Mouse (Mus musculus) C2C12 (cell line): ENCODE data around the gene Arfrp1. TPM values are rescaled to one million over a fixed set of nuclear protein-coding genes. Genes with fewer than 3 reads are reported as not detected.

Experiments
- H3K27me3 ChIP-seq: one replicate; pipeline ENCODE4 v1.6.1; 2011; ENCODE audit not compliant: control insufficient read depth, insufficient read depth, insufficient read length
- H3K36me3 ChIP-seq: one replicate; pipeline ENCODE4 v1.6.1; 2011; ENCODE audit not compliant: control insufficient read depth, insufficient read depth
- H3K4me3 ChIP-seq: one replicate; pipeline ENCODE4 v1.5.1; 2011; ENCODE audit warnings: mild to moderate bottlenecking, control low read depth; ENCODE audit not compliant: poor library complexity, insufficient read depth, severe bottlenecking
- H3K79me2 ChIP-seq: one replicate; pipeline ENCODE4 v1.6.1; 2011; ENCODE audit not compliant: control insufficient read depth, insufficient read depth
- H3K79me3 ChIP-seq: one replicate; pipeline ENCODE4 v1.6.1; 2011; ENCODE audit warnings: low read depth, control low read depth
- H3ac ChIP-seq: one replicate; pipeline ENCODE3; 2011; ENCODE audit warnings: low read depth; ENCODE audit not compliant: control insufficient read depth, insufficient read length
- CEBPB ChIP-seq: IDR thresholded peaks from one replicate; pipeline ENCODE4 v1.6.1; 2011; ENCODE audit warnings: low read depth, mild to moderate bottlenecking, control low read depth, moderate library complexity
- CTCF ChIP-seq: IDR thresholded peaks from one replicate; pipeline ENCODE4 v1.5.1; 2011; ENCODE audit not compliant: control insufficient read depth, insufficient read depth, insufficient read length
- FOSL1 ChIP-seq: IDR thresholded peaks from one replicate; pipeline ENCODE4 v1.8.0; 2011; ENCODE audit warnings: mild to moderate bottlenecking, low read length; ENCODE audit not compliant: poor library complexity, insufficient read depth, severe bottlenecking
- MAX ChIP-seq: IDR thresholded peaks from one replicate; pipeline ENCODE4 v1.6.1; 2011; ENCODE audit warnings: mild to moderate bottlenecking, control low read depth
- MYOD1 ChIP-seq: IDR thresholded peaks from one replicate; pipeline ENCODE4 v1.6.1; 2011; ENCODE audit warnings: low read depth; ENCODE audit not compliant: control insufficient read depth, insufficient read length
- MYOG ChIP-seq: IDR thresholded peaks from one replicate; pipeline ENCODE4 v1.6.1; 2011; ENCODE audit not compliant: control insufficient read depth, insufficient read length; ENCODE audit errors: extremely low read depth
- USF1 ChIP-seq: IDR thresholded peaks from one replicate; pipeline ENCODE4 v1.6.1; 2011; ENCODE audit warnings: low read depth, mild to moderate bottlenecking, control low read depth, moderate library complexity
- polyA plus RNA-seq: library from polyadenylated mRNA; unstranded; fragments of >200 nt; fragmentation: generic; extraction: Trizol; gene quantifications from one replicate; pipeline ENCODE4 v1.2.1, GENCODE M21; 2012; ENCODE audit warnings: missing spikeins

Gene Arfrp1
- polyA plus RNA-seq, 1 experiment: 45.9 TPM

DNA sequence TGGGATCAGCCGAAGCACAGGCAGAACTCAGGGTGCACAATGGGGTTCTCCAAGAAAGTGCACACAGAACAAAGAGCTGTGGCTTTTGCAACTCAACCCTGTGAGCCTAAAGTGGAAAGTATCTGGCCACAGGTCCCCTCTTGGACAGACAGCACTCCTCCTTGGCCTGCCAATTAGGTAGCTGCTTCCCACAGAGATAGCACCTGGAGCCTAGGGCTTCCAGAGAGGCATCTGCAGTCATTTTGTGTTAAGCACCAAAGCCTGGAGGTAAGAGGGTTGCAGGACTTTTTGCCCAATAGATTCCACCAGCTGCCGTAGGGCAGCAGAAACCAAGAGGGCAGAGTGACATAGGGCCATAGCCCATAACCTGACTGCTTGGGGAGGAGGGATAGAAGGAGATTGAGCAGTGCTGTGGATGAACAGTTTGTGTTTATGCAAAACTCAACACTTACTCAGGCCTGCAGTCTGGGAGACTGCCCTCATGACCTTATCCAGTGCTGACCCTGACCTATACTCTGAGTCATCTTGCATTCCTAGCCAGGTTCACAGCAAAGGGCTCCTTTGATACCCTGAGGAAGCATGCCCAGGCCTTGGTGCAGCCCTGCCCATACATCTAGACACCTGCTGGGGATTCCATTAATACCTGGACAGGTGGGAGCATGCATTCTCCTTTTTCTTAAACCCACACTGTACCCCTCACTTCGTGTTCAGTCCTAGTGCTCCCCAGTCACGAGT, 25.1 kb upstream of the Arfrp1 start:
- TF ChIP-seq USF1 (no peak), MYOG (no peak), CTCF (no peak), MYOD1 (no peak), CEBPB (no peak), FOSL1 (no peak), MAX (no peak)
- H3K4me3 ChIP-seq: no peak overlapping the region
- H3K79me3 ChIP-seq: no peaks in the 10 kb centered on the region
- H3K79me2 ChIP-seq: no peaks in the 10 kb centered on the region
- no peaks in the 10 kb centered on the region for H3K27me3 ChIP-seq
- H3ac ChIP-seq: no peak overlapping the region
- H3K36me3 ChIP-seq: peaks cover 14% of the 10 kb centered on the region

DNA sequence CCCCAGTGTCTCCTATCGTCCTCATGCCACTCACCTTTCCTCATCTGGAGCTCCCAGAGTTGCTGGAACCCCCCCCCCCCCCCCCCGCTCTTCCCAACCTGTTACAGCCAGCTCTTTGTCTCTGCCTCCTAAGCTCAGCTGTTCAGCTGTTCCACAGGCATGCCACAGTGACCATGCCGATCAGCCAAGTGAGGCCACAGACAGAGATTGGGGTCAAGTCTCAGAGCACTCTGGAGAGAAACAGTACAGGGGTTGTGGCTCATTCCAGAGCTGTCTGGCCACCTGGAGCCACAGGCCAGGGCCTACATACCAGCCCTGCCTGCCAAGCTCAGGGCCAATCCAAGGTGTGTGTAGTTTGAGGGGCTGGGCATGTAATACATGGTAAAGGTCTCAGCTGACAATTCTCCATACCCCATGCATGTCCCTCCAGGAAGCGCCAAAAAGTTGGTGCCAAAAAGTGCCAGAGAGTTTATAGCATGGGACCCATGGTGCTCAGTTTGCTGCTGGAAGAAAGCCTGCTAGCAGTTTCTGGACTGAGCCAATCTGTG, 21.5 kb upstream of the Arfrp1 start:
- TF ChIP-seq CEBPB (no peak), MYOG (no peak), MAX (no peak), FOSL1 (no peak), USF1 (no peak), CTCF (no peak), MYOD1 (no peak)
- H3K27me3 ChIP-seq: no peaks in the 10 kb centered on the region
- no peaks in the 10 kb centered on the region for H3K79me2 ChIP-seq
- H3K36me3 ChIP-seq: peaks cover 22% of the 10 kb centered on the region
- H3K4me3 ChIP-seq: no peak overlapping the region
- no peak overlapping the region for H3ac ChIP-seq
- H3K79me3 ChIP-seq: no peaks in the 10 kb centered on the region

GRCm38 (mm10) chr2:181385885-181386284, 20.7 kb upstream of the Arfrp1 start:
- Histone ChIP-seq H3K27me3 (no peaks in the 10 kb centered on the region), H3K4me3 (no peak overlapping the region), H3K36me3 (peaks cover 27% of the 10 kb centered on the region), H3K79me3 (no peaks in the 10 kb centered on the region), H3K79me2 (no peaks in the 10 kb centered on the region), H3ac (no peak overlapping the region)
- no peak for TF ChIP-seq CEBPB
- no peak for TF ChIP-seq MYOD1
- no peak for TF ChIP-seq USF1
- TF ChIP-seq FOSL1: no peak
- no peak for TF ChIP-seq CTCF
- no peak for TF ChIP-seq MAX
- TF ChIP-seq MYOG: no peak

DNA sequence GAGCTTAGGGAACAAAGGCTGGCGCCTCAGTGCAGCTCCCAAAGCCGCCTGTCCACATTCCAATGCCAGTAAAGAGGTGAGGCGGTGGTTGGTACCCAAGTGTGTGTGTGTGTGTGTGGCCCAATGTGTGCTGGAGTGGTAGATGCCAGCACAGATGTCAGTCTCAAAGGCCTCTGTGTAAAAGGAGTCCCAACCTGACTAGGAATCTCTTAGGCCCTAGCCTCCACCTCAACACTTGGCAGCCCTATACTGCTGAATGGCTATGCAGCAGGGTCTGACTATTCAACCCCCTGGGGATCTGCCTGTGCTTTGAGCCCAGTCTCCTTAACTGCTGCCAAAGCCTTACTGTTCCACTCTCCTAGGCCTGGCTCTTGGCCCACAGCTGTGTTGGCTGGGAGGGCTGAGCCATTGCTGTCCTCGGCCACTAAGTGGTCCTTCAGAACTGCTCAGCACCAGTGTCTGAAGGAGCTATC, 19.8 kb upstream of the Arfrp1 start:
- Histone ChIP-seq H3K79me2 (no peaks in the 10 kb centered on the region), H3K36me3 (peaks cover 36% of the 10 kb centered on the region), H3K4me3 (no peak overlapping the region), H3ac (no peak overlapping the region), H3K79me3 (no peaks in the 10 kb centered on the region), H3K27me3 (no peaks in the 10 kb centered on the region)
- TF ChIP-seq MAX (no peak), CTCF (no peak), USF1 (no peak), MYOD1 (no peak), MYOG (no peak), CEBPB (no peak), FOSL1 (no peak)

DNA sequence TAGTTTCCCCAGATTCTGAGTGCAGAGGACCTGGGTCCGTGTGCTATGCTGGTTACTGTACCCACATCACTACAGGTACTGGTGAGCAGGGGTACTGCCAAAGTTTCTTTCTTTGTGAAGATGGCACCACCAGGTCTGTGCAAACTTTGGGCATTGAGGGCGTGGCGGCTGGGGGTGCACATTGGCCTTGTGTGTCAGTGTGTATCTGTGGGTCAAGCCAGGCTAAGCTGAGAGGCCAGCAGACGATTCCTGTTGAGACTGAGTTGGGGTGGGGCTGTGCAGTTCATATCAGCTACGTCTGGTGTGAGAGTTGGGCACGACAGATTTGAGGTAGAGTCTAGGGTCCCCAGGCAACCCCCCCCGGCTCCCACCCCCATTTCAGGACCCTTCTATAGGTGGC, 19.3 kb upstream of the Arfrp1 start:
- H3K79me3 ChIP-seq: no peaks in the 10 kb centered on the region
- H3K27me3 ChIP-seq: no peaks in the 10 kb centered on the region
- no peak overlapping the region for H3ac ChIP-seq
- H3K4me3 ChIP-seq: no peak overlapping the region
- H3K79me2 ChIP-seq: no peaks in the 10 kb centered on the region
- peaks cover 37% of the 10 kb centered on the region for H3K36me3 ChIP-seq
- no peak for TF ChIP-seq MYOD1
- no peak for TF ChIP-seq FOSL1
- no peak for TF ChIP-seq CTCF
- no peak for TF ChIP-seq MAX
- no peak for TF ChIP-seq CEBPB
- no peak for TF ChIP-seq USF1
